In genomic region chr16:16526097-16526740, GRCm38 (mm10) we compare ENCODE assay signal across 8 mouse cellular contexts.
DNase-seq lines count a peak whose midpoint lies in the region; ATAC-seq lines count a peak whose summit lies in the region.

No protein-coding gene starts in this region.

- no peaks in the 10 kb centered on the region for H3K36me3 ChIP-seq in forebrain, embryonic 14.5 days (ENCODE audit: control insufficient read depth, insufficient read depth, low read length)
- H3K36me3 ChIP-seq in forebrain, embryonic 11.5 days (ENCODE audit: control insufficient read depth, insufficient read depth, low read length), result no peaks in the 10 kb centered on the region
- H3K36me3 ChIP-seq in intestine, embryonic 15.5 days, result no peaks in the 10 kb centered on the region

- ATAC-seq in forebrain, embryonic 14.5 days, result no peak
- no peak for ATAC-seq in forebrain, embryonic 11.5 days (replicated peaks; ENCODE audit: low FRiP score)
- ATAC-seq in intestine, embryonic 15.5 days, result peak; percentile 39; the same call in 1 of the 2 replicates

- H3K9me3 ChIP-seq in forebrain, embryonic 14.5 days (replicated peaks; ENCODE audit: control insufficient read depth, low read length), result no peaks in the 10 kb centered on the region
- no peaks in the 10 kb centered on the region for H3K9me3 ChIP-seq in forebrain, embryonic 11.5 days (ENCODE audit: control insufficient read depth, low read length)
- no peaks in the 10 kb centered on the region for H3K9me3 ChIP-seq in intestine, embryonic 15.5 days

- H3K4me1 ChIP-seq in forebrain, embryonic 14.5 days (ENCODE audit: control insufficient read depth, insufficient read depth, low read length), result peaks cover 18% of the 10 kb centered on the region
- peaks cover 4% of the 10 kb centered on the region; the same call in 1 of the 2 replicates for H3K4me1 ChIP-seq in forebrain, embryonic 11.5 days (replicated peaks; ENCODE audit: control insufficient read depth, insufficient read depth, low read length)
- H3K4me1 ChIP-seq in intestine, embryonic 15.5 days (replicated peaks), result peaks cover 18% of the 10 kb centered on the region

- no peak overlapping the region for H3K4me3 ChIP-seq in forebrain, embryonic 14.5 days (ENCODE audit: low read depth, low read length)
- no peak overlapping the region for H3K4me3 ChIP-seq in forebrain, embryonic 11.5 days (ENCODE audit: low read depth, low read length)
- H3K4me3 ChIP-seq in intestine, embryonic 15.5 days (replicated peaks), result no peak overlapping the region

- no peak overlapping the region for H3K9ac ChIP-seq in forebrain, embryonic 14.5 days (ENCODE audit: low read length)
- H3K9ac ChIP-seq in forebrain, embryonic 11.5 days (ENCODE audit: low read length), result no peak overlapping the region
- H3K9ac ChIP-seq in intestine, embryonic 15.5 days, result no peak overlapping the region

- H3K4me2 ChIP-seq in forebrain, embryonic 14.5 days (ENCODE audit: low read length), result no peak overlapping the region
- no peak overlapping the region for H3K4me2 ChIP-seq in forebrain, embryonic 11.5 days (ENCODE audit: low read depth, low read length, severe bottlenecking)
- peak overlapping the region; percentile 40 for H3K4me2 ChIP-seq in intestine, embryonic 15.5 days (replicated peaks)

- WGBS in forebrain, embryonic 14.5 days, result 63% methylated on average over 6 of the region's 6 CpGs
- 66% methylated on average over 6 of the region's 6 CpGs for WGBS in forebrain, embryonic 11.5 days
- 47% methylated on average over 6 of the region's 6 CpGs for WGBS in intestine, embryonic 15.5 days

- peak overlapping the region; percentile 41; the same call in 1 of the 2 replicates for H3K27ac ChIP-seq in forebrain, embryonic 14.5 days (ENCODE audit: low read depth, low read length)
- H3K27ac ChIP-seq in forebrain, embryonic 11.5 days (ENCODE audit: low read depth, low read length), result no peak overlapping the region; the same call in 1 of the 2 replicates
- H3K27ac ChIP-seq in intestine, embryonic 15.5 days, result peak overlapping the region; percentile 27; the same call in 1 of the 2 replicates

- no peaks in the 10 kb centered on the region for H3K27me3 ChIP-seq in forebrain, embryonic 14.5 days (replicated peaks; ENCODE audit: control insufficient read depth, insufficient read depth, low read length)
- no peaks in the 10 kb centered on the region for H3K27me3 ChIP-seq in forebrain, embryonic 11.5 days (ENCODE audit: control insufficient read depth, insufficient read depth, low read length)
- no peaks in the 10 kb centered on the region for H3K27me3 ChIP-seq in intestine, embryonic 15.5 days (replicated peaks)

- DNase-seq in forebrain, embryonic 14.5 days (ENCODE audit: low spot score), result no peak
- no peak for DNase-seq in forebrain, embryonic 11.5 days (ENCODE audit: low spot score)
- peak; percentile 39 for DNase-seq in ovary, postnatal 36 days (ENCODE audit: low spot score)
- no peak for DNase-seq in ovary, postnatal 10 days (ENCODE audit: low spot score)
- peak; percentile 69 for DNase-seq in testis, postnatal 10 days (ENCODE audit: low spot score)
- no peak for DNase-seq in thymus, postnatal 14 days
- no peak for DNase-seq in cerebellum, postnatal 14 days

Comparison
In these comparisons a context has a peak if more than half of its experiments do, and no peak if none do; other contexts are left out.
1. DNase-seq: peak in ovary, postnatal 36 days (single experiment) and testis, postnatal 10 days (single experiment); none in forebrain, embryonic 14.5 days (single experiment), forebrain, embryonic 11.5 days (single experiment), ovary, postnatal 10 days (single experiment), thymus, postnatal 14 days (single experiment) and cerebellum, postnatal 14 days (0 of 2).